Mouse (Mus musculus): ENCODE results near the gene Dhrs4.

The Dhrs4 gene

DNA sequence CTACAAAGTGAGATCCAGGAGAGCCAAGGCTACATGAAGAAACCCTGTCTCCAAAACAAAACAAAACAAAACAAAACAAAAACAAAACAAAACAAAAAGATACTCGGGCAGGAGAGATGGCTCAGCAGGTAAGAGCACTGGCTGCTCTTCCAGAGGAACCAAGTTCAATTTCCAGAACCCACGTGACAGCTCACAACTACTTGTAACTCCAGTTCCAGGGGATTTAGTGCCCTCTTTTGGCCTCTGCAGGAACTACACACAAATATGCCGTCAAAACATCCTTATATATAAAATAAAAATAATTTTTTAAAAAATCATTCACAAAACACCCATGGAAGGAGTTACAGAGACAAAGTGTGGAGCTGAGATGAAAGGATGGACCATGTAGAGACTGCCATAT, 49.4 kb downstream of the Dhrs4 start:
- in situ Hi-C loops (cut with MboI, MseI): no loop called here

DNA sequence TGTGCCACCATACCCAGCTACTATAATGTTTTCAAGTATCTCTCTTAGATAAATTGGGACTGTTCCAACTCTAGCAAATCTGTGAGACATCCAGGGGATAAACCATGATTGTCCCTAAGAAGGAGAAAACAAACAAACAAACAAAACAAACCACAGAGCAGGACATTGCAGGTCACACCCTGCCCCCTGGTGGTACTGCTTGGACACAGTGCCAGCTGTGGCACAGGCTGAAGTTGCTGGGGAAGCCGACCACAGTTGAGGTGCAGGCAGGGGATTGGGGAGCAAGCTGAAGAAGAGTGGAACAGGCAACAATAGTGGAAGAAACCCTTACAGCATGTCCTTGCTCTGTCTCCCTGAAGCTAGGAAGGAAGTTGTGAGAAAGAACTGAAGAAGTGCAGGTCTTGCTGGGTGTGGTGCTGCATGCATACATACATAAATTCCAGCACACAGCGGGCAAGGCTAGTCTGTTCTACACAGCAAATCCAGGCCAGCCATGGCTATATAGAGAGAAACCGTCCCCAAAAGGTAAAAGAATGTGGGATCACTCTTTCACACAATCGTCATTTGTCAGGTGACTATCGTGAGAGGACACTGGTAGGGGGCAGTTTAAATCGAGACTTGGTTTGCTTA, 57.7 kb downstream of the Dhrs4 start:
- in situ Hi-C loops (cut with MboI, MseI): no loop called here

Measured in T-helper 2 cell (primary cell).